Mouse (Mus musculus): Measurements from ENCODE around the gene Prdm15.
A peak's percentile ranks its signal among the peaks of the same experiment; 100 is the strongest.

Gene Prdm15

GRCm38 (mm10) chr16:97751884-97752283 lies 99.8 kb downstream of the Prdm15 start:
- DNase-seq (ENCODE audit: low spot score in 2 of 2) = peak in 1 of 2 experiments; percentile 10

GRCm38 (mm10) chr16:97748421-97748820 lies 103.2 kb downstream of the Prdm15 start:
- no peak for DNase-seq (ENCODE audit: low spot score in 2 of 2)

Data from frontal cortex, postnatal 36 days (tissue).